Mouse (Mus musculus): ENCODE measurements around the gene Shank3. TPM values are rescaled to one million over a fixed set of nuclear protein-coding genes. Genes with fewer than 3 reads are reported as not detected.

Shank3 gene
- 2.0 TPM for polyA plus RNA-seq (2021)

GRCm38 (mm10) chr15:89498961-89499688, at the start of gene Shank3:
TSS of gene Shank3 (plus strand) at chr15:89499623.
- in situ Hi-C loops (cut with MboI; ENCODE audit: low pct_unique_long_range_greater_than_20kb): no loop called here
- TF ChIP-seq CTCF (IDR thresholded peaks at IDR 0.05): no peak
- H3K27me3 ChIP-seq: peaks cover 29% of the 10 kb centered on the region
- DNase-seq (ENCODE audit: low read depth, low spot score) (no peak), ATAC-seq (peak; percentile 19)
- ChIA-PET POLR2A (no interaction called here), CTCF (no interaction called here)

GRCm38 (mm10) chr15:89452906-89453864, 46.2 kb upstream of the Shank3 start:
- ChIA-PET CTCF (no interaction called here), POLR2A (no interaction called here)
- no peak for DNase-seq (ENCODE audit: low read depth, low spot score)
- no peak for TF ChIP-seq CTCF (IDR thresholded peaks at IDR 0.05)
- peaks cover 46% of the 10 kb centered on the region for H3K27me3 ChIP-seq
- in situ Hi-C loops (cut with MboI; ENCODE audit: low pct_unique_long_range_greater_than_20kb): no loop called here
- peak; percentile 44 for ATAC-seq

GRCm38 (mm10) chr15:89453865-89454478, 45.5 kb upstream of the Shank3 start, which contains the start of gene Mapk8ip2:
TSS of gene Mapk8ip2 (plus strand) at chr15:89453913.
- POLR2A ChIA-PET: no interaction called here
- DNase-seq (ENCODE audit: low read depth, low spot score) (no peak), ATAC-seq (no peak)
- CTCF ChIA-PET: interaction anchor here (0.9 kb wide), 1 partner anchor 9 kb away, joined by 3 read pairs; no protein-coding TSS in a partner anchor
- peaks cover 51% of the 10 kb centered on the region for H3K27me3 ChIP-seq
- no peak for TF ChIP-seq CTCF (IDR thresholded peaks at IDR 0.05)
- in situ Hi-C loops (cut with MboI; ENCODE audit: low pct_unique_long_range_greater_than_20kb): no loop called here

- POLR2A ChIA-PET: no interaction called here
- TF ChIP-seq CTCF (IDR thresholded peaks at IDR 0.05): no peak
- no peak for ATAC-seq
- in situ Hi-C loops (cut with MboI; ENCODE audit: low pct_unique_long_range_greater_than_20kb): no loop called here
- H3K27me3 ChIP-seq: peaks cover 53% of the 10 kb centered on the region
- no peak for DNase-seq (ENCODE audit: low read depth, low spot score)
- CTCF ChIA-PET: interaction anchor here (0.9 kb wide), 1 partner anchor 10 kb away, joined by 3 read pairs; no protein-coding TSS in a partner anchor
Measured at GRCm38 (mm10) chr15:89454857-89455256, 44.6 kb upstream of the Shank3 start.

- DNase-seq (ENCODE audit: low read depth, low spot score) (no peak), ATAC-seq (no peak)
- in situ Hi-C loops (cut with MboI; ENCODE audit: low pct_unique_long_range_greater_than_20kb): no loop called here
- POLR2A ChIA-PET: no interaction called here
- CTCF ChIA-PET: no interaction called here
- peaks cover 56% of the 10 kb centered on the region for H3K27me3 ChIP-seq
- TF ChIP-seq CTCF (IDR thresholded peaks at IDR 0.05): no peak
Measured at GRCm38 (mm10) chr15:89455642-89456041, 43.8 kb upstream of the Shank3 start.

GRCm38 (mm10) chr15:89458942-89459341, 40.5 kb upstream of the Shank3 start:
- no peak for TF ChIP-seq CTCF (IDR thresholded peaks at IDR 0.05)
- peaks cover 62% of the 10 kb centered on the region for H3K27me3 ChIP-seq
- CTCF ChIA-PET: interaction anchor here (1.2 kb wide), 1 partner anchor 17 kb away, joined by 3 read pairs; no protein-coding TSS in a partner anchor
- no peak for ATAC-seq
- in situ Hi-C loops (cut with MboI; ENCODE audit: low pct_unique_long_range_greater_than_20kb): no loop called here
- POLR2A ChIA-PET: interaction anchor here (0.7 kb wide), 1 partner anchor 596 kb away, joined by 3 read pairs; no protein-coding TSS in a partner anchor
- no peak for DNase-seq (ENCODE audit: low read depth, low spot score)

GRCm38 (mm10) chr15:89459821-89460220, 39.6 kb upstream of the Shank3 start:
- POLR2A ChIA-PET: no interaction called here
- CTCF ChIA-PET: interaction anchor here (1.2 kb wide), 1 partner anchor 18 kb away, joined by 3 read pairs; no protein-coding TSS in a partner anchor
- in situ Hi-C loops (cut with MboI; ENCODE audit: low pct_unique_long_range_greater_than_20kb): no loop called here
- no peak for TF ChIP-seq CTCF (IDR thresholded peaks at IDR 0.05)
- peaks cover 66% of the 10 kb centered on the region for H3K27me3 ChIP-seq
- no peak for ATAC-seq
- DNase-seq (ENCODE audit: low read depth, low spot score): no peak

- POLR2A ChIA-PET: no interaction called here
- in situ Hi-C loops (cut with MboI; ENCODE audit: low pct_unique_long_range_greater_than_20kb): no loop called here
- no peak for TF ChIP-seq CTCF (IDR thresholded peaks at IDR 0.05)
- CTCF ChIA-PET: interaction anchor here (1.2 kb wide), 1 partner anchor 18 kb away, joined by 3 read pairs; no protein-coding TSS in a partner anchor
- peaks cover 66% of the 10 kb centered on the region for H3K27me3 ChIP-seq
- DNase-seq (ENCODE audit: low read depth, low spot score): no peak
- no peak for ATAC-seq
Measured at GRCm38 (mm10) chr15:89460298-89460697, 39.1 kb upstream of the Shank3 start.

- in situ Hi-C loops (cut with MboI; ENCODE audit: low pct_unique_long_range_greater_than_20kb): no loop called here
- no peak for TF ChIP-seq CTCF (IDR thresholded peaks at IDR 0.05)
- DNase-seq (ENCODE audit: low read depth, low spot score): no peak
- no peak for ATAC-seq
- POLR2A ChIA-PET: no interaction called here
- CTCF ChIA-PET: no interaction called here
- peaks cover 64% of the 10 kb centered on the region for H3K27me3 ChIP-seq
Measured at GRCm38 (mm10) chr15:89461321-89461720, 38.1 kb upstream of the Shank3 start.

GRCm38 (mm10) chr15:89462176-89462575, 37.2 kb upstream of the Shank3 start:
- in situ Hi-C loops (cut with MboI; ENCODE audit: low pct_unique_long_range_greater_than_20kb): no loop called here
- CTCF ChIA-PET: no interaction called here
- TF ChIP-seq CTCF (IDR thresholded peaks at IDR 0.05): no peak
- H3K27me3 ChIP-seq: peaks cover 56% of the 10 kb centered on the region
- ATAC-seq: no peak
- no peak for DNase-seq (ENCODE audit: low read depth, low spot score)
- POLR2A ChIA-PET: no interaction called here

All from Patski (cell line).